ENCODE assay signal across 22 mouse cellular contexts in genomic region chr11:31090478-31090978, GRCm38 (mm10).
A peak's percentile ranks its signal among the peaks of the same experiment; 100 is the strongest.
DNase-seq lines count a peak whose midpoint lies in the region; ATAC-seq lines count a peak whose summit lies in the region.
"Had no signal": no experiment of that assay in that cellular context is flagged by ENCODE, and none has a peak within 500 bp of the region (broad histone marks: within the 10 kb centered on the region; RNA-seq: fewer than 3 reads in every experiment).

No protein-coding gene starts in this region.

- no peaks in the 10 kb centered on the region for H3K4me1 ChIP-seq in embryonic facial prominence, embryonic 11.5 days (ENCODE audit: control insufficient read depth, insufficient read depth, low read length)
- H3K4me1 ChIP-seq in embryonic facial prominence, embryonic 10.5 days = 0 out of 2 replicates have a peak, but pooled peaks cover 3% of the 10 kb centered on the region
- H3K4me1 ChIP-seq in kidney, embryonic 14.5 days (ENCODE audit: control insufficient read depth, insufficient read depth, low read length) = no peaks in the 10 kb centered on the region
- no peaks in the 10 kb centered on the region for H3K4me1 ChIP-seq in neural tube, embryonic 12.5 days
- H3K4me1 ChIP-seq in embryonic facial prominence, embryonic 14.5 days (ENCODE audit: control insufficient read depth, insufficient read depth, low read length) = no peaks in the 10 kb centered on the region
- H3K4me1 ChIP-seq: neural tube, embryonic 13.5 days had no signal

- 83% methylated on average over 3 of the region's 3 CpGs for WGBS in embryonic facial prominence, embryonic 11.5 days
- WGBS in embryonic facial prominence, embryonic 10.5 days = 78% methylated on average over 3 of the region's 3 CpGs
- 65% methylated on average over 3 of the region's 3 CpGs for WGBS in kidney, embryonic 14.5 days
- WGBS in neural tube, embryonic 12.5 days = 65% methylated on average over 3 of the region's 3 CpGs
- 74% methylated on average over 3 of the region's 3 CpGs for WGBS in embryonic facial prominence, embryonic 14.5 days

- H3K27ac ChIP-seq in embryonic facial prominence, embryonic 11.5 days (replicated peaks; ENCODE audit: low read depth, low read length) = no peak overlapping the region
- H3K27ac ChIP-seq in embryonic facial prominence, embryonic 10.5 days (replicated peaks) = no peak overlapping the region
- H3K27ac ChIP-seq in kidney, embryonic 14.5 days (ENCODE audit: low read depth, low read length) = no peak overlapping the region
- H3K27ac ChIP-seq in neural tube, embryonic 12.5 days = no peak overlapping the region
- H3K27ac ChIP-seq in embryonic facial prominence, embryonic 14.5 days (replicated peaks; ENCODE audit: low read depth, low read length) = no peak overlapping the region
- H3K27ac ChIP-seq: layer of hippocampus, adult 2 months; macrophage; neural tube, embryonic 13.5 days had no signal

- peak; percentile 79; the same call in 1 of the 2 replicates for ATAC-seq in embryonic facial prominence, embryonic 11.5 days (replicated peaks; ENCODE audit: insufficient number of reproducible peaks, low FRiP score, low TSS enrichment, low read depth)
- 0 out of 2 replicates have a peak, but pooled peaks have one; percentile 46 for ATAC-seq in kidney, embryonic 14.5 days (ENCODE audit: low FRiP score, low TSS enrichment)
- ATAC-seq in neural tube, embryonic 12.5 days (ENCODE audit: low FRiP score, low read depth) = peak; percentile 29; the same call in 1 of the 2 replicates
- ATAC-seq in embryonic facial prominence, embryonic 14.5 days (ENCODE audit: low read depth) = peak; percentile 47; the same call in 1 of the 2 replicates
- ATAC-seq: activated CD4-positive, CD25-positive, alpha-beta regulatory T cell, adult 4 months; forebrain, postnatal 0 days; Patski had no signal

- H3K36me3 ChIP-seq in embryonic facial prominence, embryonic 11.5 days (replicated peaks; ENCODE audit: control insufficient read depth, insufficient read depth, low read depth, low read length) = no peaks in the 10 kb centered on the region
- peaks cover 11% of the 10 kb centered on the region for H3K36me3 ChIP-seq in embryonic facial prominence, embryonic 10.5 days (replicated peaks)
- no peaks in the 10 kb centered on the region for H3K36me3 ChIP-seq in kidney, embryonic 14.5 days (ENCODE audit: control insufficient read depth, insufficient read depth, low read length)
- H3K36me3 ChIP-seq in neural tube, embryonic 12.5 days = no peaks in the 10 kb centered on the region
- H3K36me3 ChIP-seq in embryonic facial prominence, embryonic 14.5 days (ENCODE audit: control insufficient read depth, insufficient read depth, low read length) = peaks cover 12% of the 10 kb centered on the region

- H3K4me2 ChIP-seq in embryonic facial prominence, embryonic 11.5 days (ENCODE audit: low read depth, low read length) = no peak overlapping the region
- no peak overlapping the region for H3K4me2 ChIP-seq in kidney, embryonic 14.5 days (replicated peaks; ENCODE audit: low read depth, low read length)
- H3K4me2 ChIP-seq in neural tube, embryonic 12.5 days (replicated peaks) = no peak overlapping the region
- no peak overlapping the region for H3K4me2 ChIP-seq in embryonic facial prominence, embryonic 14.5 days (ENCODE audit: low read depth, low read length)
- H3K4me2 ChIP-seq: heart, embryonic 11.5 days; neural tube, embryonic 13.5 days had no signal

- no peak overlapping the region for H3K4me3 ChIP-seq in embryonic facial prominence, embryonic 11.5 days (ENCODE audit: low read depth, low read length)
- no peak overlapping the region for H3K4me3 ChIP-seq in embryonic facial prominence, embryonic 10.5 days
- no peak overlapping the region for H3K4me3 ChIP-seq in kidney, embryonic 14.5 days (ENCODE audit: low read length)
- H3K4me3 ChIP-seq in neural tube, embryonic 12.5 days = no peak overlapping the region
- H3K4me3 ChIP-seq in embryonic facial prominence, embryonic 14.5 days (ENCODE audit: low read depth, low read length) = no peak overlapping the region
- H3K4me3 ChIP-seq: layer of hippocampus, adult 2 months; neural tube, embryonic 13.5 days had no signal

- peak; percentile 1 for DNase-seq in embryonic facial prominence, embryonic 11.5 days (ENCODE audit: low spot score)
- no peak for DNase-seq in embryonic facial prominence, embryonic 10.5 days (ENCODE audit: low spot score)
- DNase-seq in kidney, postnatal 10 days = no peak
- no peak for DNase-seq in neural tube, embryonic 10.5 days (ENCODE audit: extremely low spot score, low spot score)
- no peak for DNase-seq in embryonic facial prominence, embryonic 14.5 days (ENCODE audit: low spot score)
- DNase-seq in layer of hippocampus, adult 18-20 months (ENCODE audit: low spot score in 2 of 2) = no peak
- DNase-seq: adrenal gland, adult 8-10 months; cerebellum, adult 2 months; forebrain, postnatal 0 days; gastrocnemius, postnatal 14 days; heart, adult 11 months; kidney, adult 2 months; thymus, postnatal 36 days had no signal

- no peaks in the 10 kb centered on the region for H3K9me3 ChIP-seq in embryonic facial prominence, embryonic 11.5 days (replicated peaks; ENCODE audit: control insufficient read depth, low read length)
- no peaks in the 10 kb centered on the region for H3K9me3 ChIP-seq in embryonic facial prominence, embryonic 10.5 days
- no peaks in the 10 kb centered on the region for H3K9me3 ChIP-seq in kidney, embryonic 14.5 days (ENCODE audit: control insufficient read depth, low read length)
- H3K9me3 ChIP-seq in neural tube, embryonic 12.5 days = no peaks in the 10 kb centered on the region
- no peaks in the 10 kb centered on the region for H3K9me3 ChIP-seq in embryonic facial prominence, embryonic 14.5 days (ENCODE audit: control insufficient read depth, low read length)
- H3K9me3 ChIP-seq: G1E; neural tube, embryonic 13.5 days had no signal

- no peak overlapping the region for H3K9ac ChIP-seq in embryonic facial prominence, embryonic 11.5 days (replicated peaks; ENCODE audit: low read length)
- H3K9ac ChIP-seq in kidney, embryonic 14.5 days (ENCODE audit: low read depth, low read length) = no peak overlapping the region
- no peak overlapping the region for H3K9ac ChIP-seq in neural tube, embryonic 12.5 days
- H3K9ac ChIP-seq in embryonic facial prominence, embryonic 14.5 days (ENCODE audit: low read depth, low read length) = no peak overlapping the region
- H3K9ac ChIP-seq: forebrain, postnatal 0 days; neural tube, embryonic 13.5 days had no signal

- H3K27me3 ChIP-seq in embryonic facial prominence, embryonic 11.5 days (ENCODE audit: control insufficient read depth, insufficient read depth, low read length) = no peaks in the 10 kb centered on the region
- no peaks in the 10 kb centered on the region for H3K27me3 ChIP-seq in embryonic facial prominence, embryonic 10.5 days (replicated peaks; ENCODE audit: low read depth, poor library complexity, severe bottlenecking)
- no peaks in the 10 kb centered on the region for H3K27me3 ChIP-seq in kidney, embryonic 14.5 days (ENCODE audit: control insufficient read depth, insufficient read depth, low read length)
- H3K27me3 ChIP-seq in neural tube, embryonic 12.5 days (replicated peaks) = no peaks in the 10 kb centered on the region
- H3K27me3 ChIP-seq in embryonic facial prominence, embryonic 14.5 days (replicated peaks; ENCODE audit: control insufficient read depth, insufficient read depth, low read length) = no peaks in the 10 kb centered on the region
- H3K27me3 ChIP-seq: neural tube, embryonic 13.5 days; Patski had no signal

Comparison
In these comparisons a context has a peak if more than half of its experiments do, and no peak if none do; other contexts are left out.
1. ATAC-seq: peak in every context shown above with its lines; median percentile 79 in embryonic facial prominence, embryonic 11.5 days; 47 in embryonic facial prominence, embryonic 14.5 days; 46 in kidney, embryonic 14.5 days; 29 in neural tube, embryonic 12.5 days.